Mouse (Mus musculus) R1 (cell line): ENCODE measurements at regions not wholly inside any gene's neighbourhood (a gene's known extent, or its start where the extent isn't known, plus 50 kb on each side); places are given as distances from the start of the nearest gene placed in this dataset.

Experiments used
- DNase-seq: peaks from one replicate; pipeline ENCODE4 v3.0.0-alpha.2; 2018; ENCODE audit warnings: low read depth, low spot score

DNA sequence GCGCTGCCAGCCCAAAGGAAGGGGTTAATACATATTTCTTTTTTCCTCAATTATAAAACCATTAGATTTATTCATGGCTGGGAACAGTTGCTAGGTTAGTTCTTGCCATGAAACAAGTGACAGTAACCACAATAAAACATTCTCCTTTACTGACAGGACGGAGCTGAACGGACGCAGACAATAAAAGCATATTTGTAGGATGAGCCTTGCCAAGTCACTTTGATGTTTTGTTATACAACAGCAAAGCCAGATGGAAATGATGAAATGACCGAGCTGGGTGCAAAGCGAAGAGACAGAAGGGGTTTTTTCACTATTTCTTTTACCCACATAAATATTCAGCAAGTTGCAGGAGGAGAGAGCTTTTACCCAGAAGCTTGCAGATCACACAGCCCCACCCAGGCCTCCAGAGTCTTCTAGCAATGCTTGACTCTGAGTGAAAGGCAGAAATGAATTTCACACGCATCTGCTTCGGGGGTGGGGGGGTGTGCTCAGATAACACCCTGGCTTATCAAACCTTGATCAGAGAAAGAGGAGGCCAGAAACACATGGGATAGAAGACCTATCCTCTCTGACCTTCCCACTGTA lies 395.3 kb downstream of the Mtx2 start:
- no peak for DNase-seq

DNA sequence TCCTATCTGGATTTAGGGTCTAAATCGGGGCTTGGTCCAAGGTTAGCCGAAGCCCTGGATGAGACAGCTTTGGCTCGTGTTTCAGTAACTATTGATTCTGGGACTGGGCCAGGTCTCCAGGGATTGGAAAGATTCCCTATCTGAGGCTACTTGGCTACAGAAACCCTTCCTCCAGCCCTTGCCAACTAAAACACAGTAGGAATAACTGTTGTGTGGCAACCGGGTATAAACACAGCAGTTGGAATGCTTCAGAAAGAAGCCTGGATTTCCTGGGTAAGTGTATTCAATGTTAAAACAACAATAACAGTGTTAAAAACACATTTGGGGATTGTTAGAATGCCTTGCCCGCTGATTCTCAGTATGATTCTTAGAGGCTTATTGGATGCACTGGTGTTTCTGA lies 398.8 kb downstream of the Mtx2 start:
- no peak for DNase-seq

DNA sequence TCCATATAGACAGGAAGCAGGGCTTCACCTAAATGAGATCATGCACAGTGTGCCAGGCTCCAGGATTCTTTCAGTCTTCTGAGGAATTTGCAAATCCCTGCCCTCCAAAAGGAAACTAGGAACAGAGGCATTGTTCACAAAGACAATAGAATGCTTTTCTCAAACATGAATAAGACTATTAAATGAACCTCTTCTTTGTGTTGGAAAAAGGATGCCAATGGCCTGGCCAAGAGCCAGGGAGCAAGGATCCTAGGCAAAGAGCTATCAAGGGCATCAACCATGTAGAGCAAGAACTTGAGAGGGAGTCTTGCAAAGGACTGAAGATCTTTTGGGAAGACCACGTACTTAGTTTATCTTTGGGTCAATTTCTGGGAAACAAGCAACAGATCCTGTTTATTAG lies 415.4 kb downstream of the Mtx2 start:
- DNase-seq: peak; percentile 49

DNA sequence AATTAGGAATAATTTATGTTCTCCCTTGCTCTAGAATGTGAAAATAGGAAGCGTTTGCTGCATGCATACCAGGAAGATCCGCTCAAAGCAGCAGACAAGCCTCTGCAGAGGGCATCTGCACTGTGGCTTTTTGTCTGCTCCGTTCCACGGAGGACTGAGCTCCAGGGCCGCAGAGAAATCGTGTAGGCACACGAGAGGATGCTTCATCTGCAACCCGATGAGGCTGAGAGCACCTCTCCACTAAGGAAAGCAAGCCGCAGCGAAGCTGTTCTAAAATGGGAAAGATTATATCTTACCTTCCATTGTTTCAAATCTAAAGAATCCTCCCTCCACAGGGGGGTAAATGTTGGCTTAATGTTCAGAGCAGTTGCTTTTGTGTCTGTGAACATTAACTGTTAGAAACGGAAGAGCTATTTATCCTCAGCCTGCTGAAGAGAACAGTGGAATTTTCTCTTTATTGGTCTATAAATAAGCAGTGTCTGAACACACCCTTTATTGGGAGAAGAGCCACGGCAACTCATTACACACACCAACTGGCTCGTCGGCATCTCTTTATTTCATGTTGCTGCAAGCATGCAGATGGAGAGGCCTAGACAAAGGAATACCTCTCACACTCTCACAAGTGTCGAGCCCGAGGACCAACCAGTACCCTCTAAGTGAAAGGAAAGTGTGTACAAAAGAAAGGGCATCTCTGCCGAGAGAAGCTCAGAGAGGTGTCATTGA lies 414.6 kb upstream of the Hnrnpa3 start:
- peak; percentile 27 for DNase-seq

DNA sequence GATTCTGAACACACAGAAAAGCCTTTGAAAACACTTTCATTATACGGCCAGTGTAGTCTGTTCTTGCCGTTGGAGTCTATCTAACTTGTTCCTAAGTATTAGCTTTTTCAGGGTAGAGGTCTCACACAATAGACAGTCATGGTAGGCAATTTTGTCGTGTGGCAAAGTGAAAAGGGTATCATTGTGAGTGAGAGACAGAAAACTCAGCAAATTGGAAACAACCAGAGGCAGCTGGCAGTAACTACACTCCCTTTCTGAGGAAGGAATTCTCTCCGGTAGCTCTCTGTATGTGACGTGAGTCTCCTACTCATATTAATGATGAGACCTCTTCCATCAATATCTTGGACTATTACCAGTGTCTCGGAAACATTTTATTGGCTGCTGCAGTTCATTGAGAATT lies 413.8 kb upstream of the Hnrnpa3 start:
- no peak for DNase-seq

DNA sequence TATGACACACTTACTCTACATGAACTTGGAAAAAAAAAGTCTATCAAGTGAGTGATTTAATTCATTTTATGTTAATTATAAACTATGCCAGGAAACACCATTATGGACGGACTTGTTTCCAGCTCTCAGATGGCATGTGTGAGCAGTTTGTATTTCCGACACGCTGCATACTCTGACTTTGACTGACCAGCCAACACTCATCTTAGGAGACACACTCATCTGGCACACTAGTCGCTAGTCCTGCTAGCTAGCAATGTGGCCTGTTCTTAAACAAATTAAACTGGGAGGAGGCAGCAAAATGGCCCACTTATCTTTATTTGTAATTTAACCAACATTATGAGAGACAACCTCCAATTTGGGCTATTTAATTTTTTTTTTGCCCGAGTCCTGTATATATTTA lies 413.4 kb upstream of the Hnrnpa3 start:
- DNase-seq: no peak

DNA sequence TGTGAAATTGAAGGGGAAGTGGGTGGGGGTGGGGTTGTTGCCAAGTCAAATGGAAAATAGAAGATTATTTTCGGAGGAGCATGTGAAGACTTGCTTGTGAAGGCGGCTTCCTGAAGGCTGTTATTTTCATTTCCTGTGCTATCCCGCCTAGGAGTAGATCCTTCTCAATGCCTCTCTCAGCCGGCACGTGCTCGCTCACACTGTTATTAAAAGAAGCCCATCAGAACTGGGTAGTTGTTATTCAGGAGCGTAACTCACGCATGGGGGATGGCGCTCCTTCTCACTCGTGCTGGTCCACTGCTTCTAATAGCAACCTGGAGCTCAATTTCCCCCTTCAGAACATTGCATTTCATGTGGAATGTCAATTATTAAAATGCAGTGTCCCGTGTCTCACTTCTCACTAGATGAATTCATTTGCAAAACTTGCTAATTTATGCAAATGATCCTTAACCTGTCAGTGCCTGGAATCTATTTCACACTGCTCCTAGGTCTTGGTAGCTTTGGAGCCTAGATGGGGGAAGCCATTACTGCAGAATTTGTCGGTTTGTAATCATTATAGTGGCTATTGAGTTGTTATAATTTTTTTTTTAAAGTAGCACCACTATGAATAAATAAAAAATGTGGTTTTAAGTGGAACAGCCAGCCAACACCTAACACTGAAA lies 412.8 kb upstream of the Hnrnpa3 start:
- peak; percentile 49 for DNase-seq

DNA sequence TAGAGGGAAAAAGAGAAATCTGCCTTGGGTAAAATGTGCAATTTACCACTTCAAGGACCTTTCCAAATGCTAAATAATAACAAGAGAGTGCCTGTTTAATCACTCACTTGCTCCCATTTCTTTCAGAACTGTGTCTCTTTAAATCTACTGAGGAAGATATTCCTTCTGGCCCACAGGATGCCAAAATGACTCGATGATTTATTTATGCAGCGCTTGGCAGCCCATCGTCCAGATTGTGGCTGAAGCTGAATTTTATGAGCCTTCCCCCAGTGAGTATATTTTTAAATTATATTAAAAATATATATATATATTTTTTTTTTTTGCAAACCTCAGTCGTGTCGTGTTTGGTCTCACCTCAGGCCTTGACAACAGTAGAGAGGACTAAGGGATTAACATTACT lies 410.8 kb upstream of the Hnrnpa3 start:
- no peak for DNase-seq

DNA sequence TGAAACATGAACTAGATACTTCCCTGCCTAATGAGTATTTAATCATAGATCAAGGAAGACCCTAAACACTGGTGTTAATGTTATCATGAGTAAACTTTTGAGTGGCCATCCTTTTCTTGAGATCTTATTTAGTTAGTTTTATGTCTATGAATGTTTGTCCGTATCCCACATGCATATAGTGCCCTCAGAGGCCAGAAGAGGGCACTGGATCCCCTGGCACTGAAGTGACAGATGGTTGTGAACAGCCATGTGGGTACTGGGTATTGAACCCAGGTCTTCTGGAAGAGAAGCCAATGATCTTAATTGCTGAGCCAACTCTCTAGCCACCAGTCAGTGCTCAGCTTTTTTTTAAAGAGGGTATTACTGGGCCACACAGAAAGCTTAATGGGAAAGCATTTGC lies 408.6 kb upstream of the Hnrnpa3 start:
- DNase-seq: no peak

DNA sequence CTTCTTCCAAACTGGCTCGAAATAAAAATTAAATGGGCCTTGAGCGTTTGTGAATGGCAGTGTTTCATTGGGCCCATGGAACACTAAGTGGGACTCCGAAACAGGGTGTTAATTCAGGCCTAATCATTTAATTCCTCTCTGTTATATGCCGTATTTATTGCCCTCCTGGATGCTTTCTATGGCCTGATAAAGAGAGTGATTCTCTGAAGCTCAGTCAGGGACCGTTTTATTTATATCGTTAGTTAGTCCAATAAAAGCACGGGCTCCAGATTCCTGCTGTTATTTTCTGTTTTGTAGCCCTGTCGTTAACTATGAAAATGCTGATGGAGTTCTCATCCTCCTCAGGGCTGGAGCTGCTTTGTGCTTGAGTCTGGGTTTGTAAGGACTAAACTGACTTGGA lies 406.2 kb upstream of the Hnrnpa3 start:
- no peak for DNase-seq

DNA sequence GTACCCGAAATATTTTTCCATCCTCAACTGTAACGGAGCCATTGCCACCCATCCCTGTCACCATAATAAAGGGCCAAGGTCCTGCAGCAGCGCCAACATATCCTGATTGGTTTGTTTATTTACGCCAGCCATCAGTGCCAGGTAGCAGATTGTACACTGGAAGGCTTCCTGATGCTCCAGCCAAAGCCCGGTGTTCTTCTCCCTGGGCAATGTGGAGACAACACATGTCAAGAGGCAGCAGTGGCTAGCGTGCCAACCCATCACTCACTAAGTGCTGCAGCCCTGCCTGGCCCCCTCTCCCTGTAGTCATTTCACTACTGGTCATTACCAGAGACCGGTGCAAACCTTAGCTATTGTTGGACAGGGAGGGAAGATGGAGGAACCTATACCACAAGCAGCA lies 393.8 kb upstream of the Hnrnpa3 start:
- no peak for DNase-seq

DNA sequence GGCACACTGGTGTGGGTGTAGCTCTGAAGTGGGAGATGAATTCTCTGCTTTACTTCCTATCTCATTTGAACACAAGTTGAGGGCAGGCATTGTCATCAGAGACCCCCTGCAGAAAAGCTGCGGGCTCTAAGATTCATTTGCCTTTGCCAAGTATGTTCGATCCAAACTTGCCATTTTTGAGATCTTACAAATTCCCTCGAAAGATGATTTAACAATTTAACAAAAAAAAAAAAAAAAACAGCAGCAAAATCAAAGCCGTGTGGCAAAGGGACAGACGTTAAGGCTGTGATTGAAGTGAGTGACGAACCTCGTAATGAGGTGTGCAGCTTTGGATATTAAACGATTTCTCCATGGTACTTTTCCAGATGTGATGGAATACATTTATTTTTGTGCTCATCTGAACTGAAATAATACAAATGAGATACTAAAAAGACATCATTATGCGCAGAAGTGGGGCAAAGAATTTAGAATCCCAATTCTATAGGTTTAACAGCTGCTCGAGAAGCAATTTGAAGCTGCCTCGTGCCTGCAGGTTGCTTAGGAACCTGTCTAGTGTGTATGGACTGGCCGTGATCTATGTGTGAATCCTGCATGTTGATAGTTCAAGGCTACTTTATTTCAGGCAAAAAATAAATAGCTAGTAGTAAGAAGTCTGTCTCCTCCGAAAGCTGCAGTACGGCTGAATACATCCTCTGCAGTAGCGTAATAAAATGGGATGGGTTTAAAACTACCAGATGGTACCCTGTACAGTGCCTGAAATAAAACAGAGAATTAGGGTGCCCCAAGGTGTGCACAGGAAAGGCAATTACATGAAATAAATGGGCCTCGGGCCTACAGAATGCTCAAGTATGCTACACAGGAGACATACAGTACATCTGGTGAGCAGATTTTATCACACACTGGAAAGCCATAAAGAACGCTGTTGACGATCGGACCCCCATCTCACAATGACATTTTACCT lies 393.0 kb upstream of the Hnrnpa3 start:
- DNase-seq: no peak

DNA sequence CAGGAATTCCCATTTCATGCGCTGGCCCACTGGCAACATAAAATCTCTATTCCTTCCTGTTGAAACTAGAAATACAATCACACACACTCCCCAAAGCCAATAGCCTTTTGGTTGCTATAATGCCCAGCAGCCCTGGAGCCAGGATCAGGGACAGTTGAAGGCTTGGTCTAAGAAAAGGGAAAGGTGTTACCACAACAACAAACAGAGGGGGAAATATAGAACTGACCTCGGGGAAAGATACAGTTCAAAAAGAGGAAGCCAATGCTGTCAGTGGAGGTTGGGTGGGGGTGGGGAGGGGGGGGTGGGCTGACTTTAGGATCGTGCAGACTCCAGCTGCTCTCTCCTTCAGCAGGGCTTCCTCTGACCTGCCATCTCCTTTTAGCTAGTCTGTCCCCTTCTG lies 391.1 kb upstream of the Hnrnpa3 start:
- DNase-seq: no peak

DNA sequence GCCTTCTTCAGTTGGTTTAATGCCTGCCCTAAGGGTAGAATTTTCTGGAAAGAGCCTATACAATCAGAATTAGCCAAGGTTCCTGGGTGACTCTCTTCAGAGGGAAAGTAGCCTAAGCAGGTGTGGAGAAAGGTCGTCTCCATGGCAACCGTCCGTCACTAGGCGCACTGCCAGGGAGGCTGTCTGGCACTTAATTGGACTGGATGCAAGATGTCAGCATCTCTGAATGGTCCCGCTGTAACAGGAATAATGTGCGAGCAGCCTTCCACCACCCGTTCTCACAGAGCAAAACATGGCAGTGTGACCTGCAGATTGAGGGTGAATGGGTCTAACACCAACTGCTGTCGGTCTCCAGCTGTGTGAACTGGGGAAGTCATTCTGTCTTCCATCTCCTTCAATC lies 389.6 kb upstream of the Hnrnpa3 start:
- DNase-seq: peak; percentile 77

DNA sequence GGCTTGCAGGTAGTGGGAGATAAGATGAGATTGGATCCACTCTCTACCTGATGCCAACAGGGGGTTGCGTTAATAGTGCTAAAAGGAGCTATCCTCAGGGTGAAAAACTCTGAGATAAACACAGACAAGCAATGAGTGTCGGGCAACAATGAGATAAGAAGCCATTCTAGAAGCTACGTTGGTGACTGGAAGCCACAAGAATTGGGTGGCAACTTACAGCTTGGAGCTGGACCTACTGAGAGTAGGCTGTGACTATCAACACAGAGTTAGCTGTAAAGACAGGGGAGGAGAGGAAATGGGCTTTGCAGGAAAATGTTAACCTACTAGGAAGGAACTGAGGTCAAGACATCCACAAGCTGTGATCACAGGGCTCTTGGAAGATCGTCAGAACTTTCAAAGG lies 388.9 kb upstream of the Hnrnpa3 start:
- no peak for DNase-seq

DNA sequence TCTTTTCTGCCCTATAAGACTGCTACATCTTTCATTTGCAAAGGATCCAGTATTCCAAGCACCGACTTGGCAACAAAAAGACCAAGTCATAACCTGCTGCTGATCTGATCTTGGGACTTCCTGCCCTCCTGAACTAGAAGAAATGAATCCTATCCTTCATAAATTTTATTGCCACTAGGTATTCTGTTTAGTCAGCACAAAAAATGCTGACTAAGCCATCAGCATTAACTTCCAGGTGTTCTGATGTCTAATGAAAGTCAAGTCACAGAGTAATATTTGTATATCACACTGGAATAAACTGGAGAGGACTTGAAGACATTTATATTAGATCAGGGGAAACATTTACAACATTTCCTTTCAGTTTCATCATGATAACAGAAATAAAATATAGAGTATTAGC lies 371.2 kb upstream of the Hnrnpa3 start:
- no peak for DNase-seq

DNA sequence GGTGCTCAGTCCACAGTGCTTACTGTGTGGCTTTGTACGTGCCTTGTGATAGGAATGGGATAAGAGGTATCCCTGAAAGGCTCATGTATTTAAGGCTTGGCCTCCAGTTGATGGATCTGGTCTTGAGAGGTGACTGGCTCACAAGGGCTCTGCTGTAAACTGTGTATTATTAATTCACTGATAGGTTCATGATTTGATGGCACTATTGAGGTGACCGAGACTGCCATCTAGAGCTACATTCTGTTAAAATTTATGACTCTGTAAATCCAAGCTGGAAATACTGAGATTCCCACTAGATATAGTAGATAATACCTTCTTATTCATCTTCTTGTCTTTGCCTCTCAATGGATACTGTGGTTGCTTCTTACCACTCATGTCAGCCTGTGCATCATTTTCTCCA lies 367.4 kb upstream of the Hnrnpa3 start:
- no peak for DNase-seq

DNA sequence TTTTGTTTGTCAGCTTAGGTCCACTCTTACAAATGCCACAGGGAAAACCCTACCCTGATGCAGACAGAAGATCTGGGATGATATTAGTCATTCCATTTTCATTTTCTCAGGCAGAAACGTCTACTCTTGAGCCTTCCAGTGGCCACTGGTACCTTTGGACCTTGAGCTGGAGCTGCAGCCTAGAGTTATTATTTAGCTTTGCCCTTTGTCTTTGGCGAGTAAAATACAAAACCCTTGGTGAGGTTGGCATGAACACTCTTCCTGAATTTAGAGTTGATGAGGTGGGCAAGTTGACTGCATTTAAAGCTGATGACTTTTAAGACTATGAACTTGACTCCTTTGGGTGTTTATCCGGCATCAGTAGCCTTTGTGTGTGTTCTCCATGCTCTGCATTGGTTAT lies 352.2 kb upstream of the Hnrnpa3 start:
- DNase-seq: no peak

DNA sequence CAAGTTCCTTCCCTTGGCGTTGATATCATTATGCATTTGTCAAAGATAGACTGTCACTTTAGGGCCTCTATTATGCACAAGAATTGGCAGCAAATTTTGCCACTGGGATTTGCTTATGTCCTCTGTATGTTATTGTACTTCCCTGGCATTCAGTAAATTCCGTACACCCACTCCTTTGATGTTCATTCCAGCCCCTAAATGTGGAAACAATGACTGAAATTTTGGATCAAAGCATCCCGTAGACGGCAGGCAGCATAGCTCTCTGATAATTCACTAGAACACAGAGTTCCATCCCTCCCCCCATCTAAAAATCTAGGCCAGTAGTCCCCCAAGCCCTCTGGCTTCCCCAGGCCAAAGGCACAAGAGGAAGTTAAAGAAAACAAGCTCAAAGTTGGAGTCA lies 347.9 kb upstream of the Hnrnpa3 start:
- DNase-seq: no peak

DNA sequence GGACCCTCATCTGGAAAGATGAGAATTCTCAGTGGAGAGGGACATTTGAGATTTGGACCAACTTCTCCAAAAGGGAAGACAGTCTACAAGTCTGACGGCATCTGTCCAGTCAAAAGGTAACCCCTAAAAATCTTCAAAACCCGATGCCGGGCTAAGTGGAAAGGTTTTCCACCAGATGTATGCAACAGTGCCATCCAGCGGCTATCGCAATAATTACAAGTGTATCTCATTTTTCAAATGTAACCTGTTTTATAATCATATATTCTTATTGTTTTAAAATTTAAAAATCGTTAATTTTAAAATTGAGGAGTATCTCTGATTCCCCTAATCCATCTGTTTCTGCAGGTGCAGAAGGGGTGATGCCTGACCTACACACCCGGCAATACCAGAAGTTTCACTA lies 346.8 kb upstream of the Hnrnpa3 start:
- DNase-seq: peak; percentile 26

DNA sequence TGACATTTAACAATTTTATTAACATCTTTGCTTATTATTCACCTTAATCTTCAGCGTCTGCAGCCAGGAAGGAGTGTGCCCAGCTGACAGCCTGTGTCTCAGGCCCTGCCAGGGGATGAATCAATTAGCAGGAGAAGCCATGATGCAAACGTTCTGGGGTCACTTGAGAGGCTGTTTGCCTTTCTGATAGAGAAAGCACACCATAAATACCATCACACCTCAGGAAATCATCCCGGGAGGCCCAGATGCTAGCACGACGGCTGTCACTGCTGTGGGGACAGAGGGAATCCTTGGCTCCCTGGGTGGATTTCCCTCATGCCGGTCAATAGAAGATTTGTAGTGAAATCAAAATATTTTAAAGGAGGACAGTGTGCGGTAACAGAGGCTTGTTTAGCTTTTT lies 343.7 kb upstream of the Hnrnpa3 start:
- no peak for DNase-seq

DNA sequence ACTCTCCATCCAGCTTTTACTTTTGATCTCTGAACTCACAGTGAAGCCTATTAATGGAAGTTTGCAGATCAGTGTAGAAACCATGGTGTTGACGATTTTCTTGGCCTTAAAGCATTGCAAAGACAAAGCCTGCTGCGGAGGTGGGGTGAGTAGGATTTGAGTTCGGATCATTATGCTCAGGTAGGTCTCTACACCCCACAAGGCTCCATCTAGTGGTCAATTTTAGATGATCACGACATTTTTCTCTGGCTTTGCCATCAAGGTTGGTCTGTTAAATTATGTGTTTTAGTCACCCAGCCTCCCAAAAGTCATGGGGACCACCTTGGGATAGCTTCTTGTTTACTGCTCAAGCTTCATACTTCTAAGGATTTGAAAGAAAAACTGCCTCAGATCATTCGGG lies 340.9 kb upstream of the Hnrnpa3 start:
- peak; percentile 23 for DNase-seq
